Mouse (Mus musculus): ENCODE results near the gene Fshr.

DNA sequence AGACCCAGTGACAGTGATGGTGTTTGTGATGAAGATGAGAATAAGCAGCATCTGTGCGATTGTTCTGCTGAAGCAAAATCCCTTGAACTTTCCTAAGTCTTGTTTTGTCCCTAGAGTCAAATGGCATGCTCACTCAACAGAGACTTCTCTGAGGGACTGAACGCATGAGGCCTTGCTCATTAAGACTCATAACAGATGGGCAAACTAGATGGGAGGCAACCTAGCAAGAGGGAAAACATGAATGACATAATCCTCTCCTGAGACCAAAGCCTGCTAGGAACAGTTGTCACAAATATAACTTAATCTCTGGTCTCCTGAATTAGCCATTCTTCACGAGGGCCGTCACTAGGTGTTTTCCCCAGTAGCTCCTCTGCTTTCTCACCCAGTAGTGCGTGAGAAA is 194.5 kb downstream of the Fshr start:
- TF ChIP-seq CTCF (IDR thresholded peaks at IDR 0.05; ENCODE audit: low read depth) (no peak), EP300 (IDR thresholded peaks at IDR 0.05; ENCODE audit: low read depth) (no peak)
